Mouse (Mus musculus) NIH3T3 (cell line): ENCODE data around the gene Prkcq.
"Not testable (repeated sequence)": the region's sequence is repeated elsewhere in the genome, so short reads cannot be mapped to it uniquely, and the experiment has no call there.

ENCODE experiments used
- DNase-seq: peaks from one replicate; pipeline ENCODE4 v3.0.0-alpha.2; 2012; ENCODE audit warnings: low read depth

Gene Prkcq

GRCm38 (mm10) chr2:11293144-11293543 is 121.2 kb downstream of the Prkcq start:
- DNase-seq = no peak

- no peak for DNase-seq
Observed at GRCm38 (mm10) chr2:11294643-11295191, 122.8 kb downstream of the Prkcq start.

- DNase-seq = no peak
Observed at GRCm38 (mm10) chr2:11298811-11299210, 126.9 kb downstream of the Prkcq start.

- no peak for DNase-seq
Observed at GRCm38 (mm10) chr2:11299366-11299765, 127.5 kb downstream of the Prkcq start.

- no peak for DNase-seq
Observed at GRCm38 (mm10) chr2:11300362-11300761, 128.5 kb downstream of the Prkcq start.

- DNase-seq = peak; percentile 52
Observed at GRCm38 (mm10) chr2:11320241-11320640, 148.3 kb downstream of the Prkcq start.

- no peak for DNase-seq
Observed at GRCm38 (mm10) chr2:11322396-11322795, 150.5 kb downstream of the Prkcq start.

GRCm38 (mm10) chr2:11327280-11327679 is 155.4 kb downstream of the Prkcq start:
- no peak for DNase-seq

- DNase-seq = peak; percentile 9
Observed at GRCm38 (mm10) chr2:11329407-11330224, 157.7 kb downstream of the Prkcq start.

GRCm38 (mm10) chr2:11331528-11332446 is 159.9 kb downstream of the Prkcq start:
- peak; percentile 92 for DNase-seq

GRCm38 (mm10) chr2:11332469-11332868 is 160.6 kb downstream of the Prkcq start:
- no peak for DNase-seq

- peak; percentile 14 for DNase-seq
Observed at GRCm38 (mm10) chr2:11333301-11334017, 161.6 kb downstream of the Prkcq start.

GRCm38 (mm10) chr2:11336320-11336719 is 164.4 kb downstream of the Prkcq start:
- no peak for DNase-seq

- peak; percentile 70 for DNase-seq
Observed at GRCm38 (mm10) chr2:11338931-11339839, 167.3 kb downstream of the Prkcq start.

- no peak for DNase-seq
Observed at GRCm38 (mm10) chr2:11344691-11345090, 172.8 kb downstream of the Prkcq start.

- not testable (repeated sequence) for DNase-seq
Observed at GRCm38 (mm10) chr2:11346419-11346818, 174.5 kb downstream of the Prkcq start.

GRCm38 (mm10) chr2:11347791-11348190 is 175.9 kb downstream of the Prkcq start:
- DNase-seq = no peak
